Mouse (Mus musculus) MN1 (cell line): ENCODE measurements around the gene Leng1.

Experiments
- DNase-seq: peaks from one replicate; pipeline ENCODE4 v3.0.0-alpha.2; 2016; ENCODE audit warnings: low spot score

The Leng1 gene

DNA sequence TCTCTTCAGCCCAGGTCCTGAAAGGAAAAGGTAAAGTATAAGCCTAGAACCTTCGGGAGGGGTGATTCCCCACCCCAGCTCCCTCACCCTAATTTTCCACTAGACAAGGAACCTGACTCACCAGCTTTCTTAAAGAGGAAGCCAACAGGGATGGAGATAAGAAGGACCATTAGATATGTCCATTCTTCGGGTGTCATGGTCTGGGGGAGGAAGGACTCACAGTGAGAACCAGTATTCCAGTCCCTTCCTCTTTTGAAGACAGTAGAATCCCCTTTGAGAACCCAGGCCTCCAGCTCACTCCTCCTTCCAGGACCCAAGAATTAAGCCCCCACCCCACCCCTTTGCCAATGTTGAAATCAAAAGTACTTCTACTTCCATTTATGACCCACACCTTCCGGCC, 26.3 kb upstream of the Leng1 start:
- no peak for DNase-seq

DNA sequence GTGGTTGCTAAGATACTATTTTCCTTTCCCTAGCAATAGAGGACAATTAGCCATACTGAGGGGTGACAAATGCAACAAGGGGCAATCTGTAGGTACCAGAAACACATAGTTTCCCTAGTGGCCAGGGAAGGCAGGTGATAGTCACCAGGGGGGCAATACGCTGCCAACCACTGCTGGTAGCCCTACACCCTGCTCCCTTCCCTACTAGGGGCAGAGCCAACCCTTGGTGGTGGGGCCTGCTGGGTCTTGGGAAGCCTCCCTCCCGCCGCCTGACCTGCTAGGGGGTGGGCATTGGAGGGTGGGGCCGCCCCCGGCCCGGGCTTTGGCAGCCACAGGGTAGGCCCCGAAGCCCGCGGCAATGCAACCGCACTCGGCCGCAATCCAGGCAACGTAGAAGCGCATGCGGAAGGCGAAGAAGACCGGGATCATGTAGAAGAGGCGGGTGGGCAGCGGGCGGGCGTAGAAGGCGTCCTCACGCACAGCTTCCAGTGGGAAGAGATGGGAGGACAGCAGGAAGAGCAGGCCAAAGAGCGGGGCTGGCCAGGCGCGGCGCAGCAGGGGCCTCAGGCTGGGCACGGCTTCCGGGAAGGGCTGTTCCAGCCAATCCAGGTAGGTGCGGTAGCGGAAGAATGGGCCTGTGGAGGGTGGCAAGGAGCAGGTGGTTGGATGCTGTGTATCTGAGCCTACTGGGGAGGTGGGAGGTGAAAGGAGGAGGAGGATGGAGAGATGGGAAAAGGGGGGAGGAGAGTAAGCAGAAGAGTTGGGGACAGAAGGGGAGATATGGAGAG, 20.0 kb upstream of the Leng1 start:
- DNase-seq: no peak

DNA sequence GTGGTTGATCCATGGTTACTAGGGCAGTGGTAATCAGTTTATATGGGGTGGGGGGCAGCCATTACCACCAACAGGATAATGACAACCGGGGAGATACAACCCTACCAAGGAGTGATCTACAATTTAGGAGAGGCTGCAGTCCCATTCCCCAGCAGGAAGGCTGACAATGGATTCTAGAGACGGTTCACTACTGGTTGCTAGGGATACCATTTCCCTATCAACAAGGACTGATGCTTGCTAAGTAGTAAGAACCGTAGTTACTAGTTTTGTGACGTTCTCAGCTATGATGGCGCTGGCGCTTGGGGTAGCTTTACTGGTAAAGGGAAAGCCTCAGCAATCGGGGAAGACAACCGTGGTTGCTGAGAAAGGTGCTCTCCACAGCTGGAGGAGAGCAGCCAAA, 19.1 kb upstream of the Leng1 start:
- DNase-seq: no peak

DNA sequence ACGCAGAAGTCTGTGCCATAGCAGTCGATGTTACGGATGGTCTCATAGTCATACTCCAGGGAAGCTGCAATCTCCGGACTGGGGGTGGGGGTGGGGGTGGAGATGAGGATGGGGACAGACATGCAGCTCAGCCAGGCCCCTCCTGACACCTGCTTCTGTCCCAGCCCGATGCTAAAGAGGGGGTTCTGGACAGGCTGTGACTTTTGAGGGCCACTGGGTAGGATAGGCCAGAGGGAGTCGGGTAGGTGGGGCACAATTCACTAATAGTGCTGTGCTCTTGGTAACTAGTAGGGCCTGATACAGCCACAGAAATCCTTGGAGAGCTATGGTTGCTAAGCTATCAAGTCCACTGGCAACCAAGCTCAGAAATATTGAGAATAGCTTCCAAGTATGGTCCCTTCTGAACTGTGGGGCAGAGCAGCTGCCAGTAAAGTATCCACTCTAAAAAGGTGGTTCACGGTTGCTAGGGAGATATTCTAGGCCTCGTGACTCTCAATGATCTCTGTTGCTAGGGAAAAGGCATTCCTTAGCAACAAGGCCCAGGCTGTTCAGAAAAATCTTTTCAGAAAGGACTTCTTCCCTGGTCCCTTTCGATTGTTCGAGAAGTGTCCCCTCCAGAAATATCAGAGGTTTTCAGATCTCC, 18.4 kb upstream of the Leng1 start:
- no peak for DNase-seq

DNA sequence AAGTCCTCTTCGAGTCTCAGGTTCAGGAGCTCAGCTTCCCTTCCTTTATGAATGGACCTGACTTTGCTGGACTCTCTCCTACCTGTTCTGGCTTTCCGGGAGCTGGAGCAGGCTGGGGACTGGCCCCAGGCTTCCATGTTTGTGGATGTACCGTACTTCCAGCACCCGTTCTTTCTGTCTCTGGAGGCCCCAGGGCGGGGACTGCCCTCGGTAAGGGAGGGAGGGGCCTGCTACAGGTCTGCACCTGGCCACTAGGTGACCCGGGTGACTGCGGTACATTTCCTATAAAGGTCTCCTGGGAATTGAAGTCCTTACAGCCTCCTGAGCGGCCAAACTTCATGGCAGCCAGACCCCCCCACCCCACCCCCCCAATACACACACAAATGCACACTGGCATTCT, 11.7 kb upstream of the Leng1 start, which contains the start of gene Tmc4:
TSS of gene Tmc4 (minus strand) at position 212 of the 400 bp plus-strand sequence.
- no peak for DNase-seq

DNA sequence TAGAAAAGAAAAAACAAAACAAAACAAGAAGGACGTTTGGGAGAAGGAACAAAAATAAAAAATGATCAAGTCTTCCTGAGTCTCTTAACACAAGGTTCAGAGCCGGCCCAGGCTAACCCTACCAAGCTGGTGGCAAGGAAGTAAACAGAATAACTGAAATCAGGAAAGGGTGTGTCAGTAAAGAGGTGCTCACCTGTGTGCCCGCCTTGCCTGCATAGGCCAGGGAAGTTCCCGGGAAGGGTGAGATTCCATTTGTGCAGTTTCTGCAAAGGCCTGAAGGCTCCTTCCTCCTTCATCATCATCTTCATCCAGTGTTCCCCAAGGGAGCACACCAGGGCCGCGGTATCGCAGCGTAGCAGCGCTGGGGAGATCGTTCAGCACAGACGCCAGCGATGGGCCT, 10.7 kb upstream of the Leng1 start:
- no peak for DNase-seq

DNA sequence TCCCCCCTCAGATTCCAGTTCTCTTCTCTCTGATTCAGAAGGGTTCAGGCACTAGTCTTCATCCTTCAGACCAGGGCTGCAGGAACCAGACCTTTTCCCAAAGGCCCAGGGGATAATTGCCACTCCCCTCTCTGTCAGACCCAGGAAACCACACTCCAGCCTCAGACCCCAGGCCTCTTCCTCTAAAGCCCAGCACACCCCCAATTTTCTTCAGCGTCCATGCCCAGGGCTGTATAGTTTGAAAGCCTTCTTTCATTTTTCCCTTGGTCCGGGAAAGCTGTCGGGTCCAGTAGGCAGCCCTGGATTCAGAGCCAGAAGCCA, 9.5 kb upstream of the Leng1 start:
- DNase-seq: no peak

DNA sequence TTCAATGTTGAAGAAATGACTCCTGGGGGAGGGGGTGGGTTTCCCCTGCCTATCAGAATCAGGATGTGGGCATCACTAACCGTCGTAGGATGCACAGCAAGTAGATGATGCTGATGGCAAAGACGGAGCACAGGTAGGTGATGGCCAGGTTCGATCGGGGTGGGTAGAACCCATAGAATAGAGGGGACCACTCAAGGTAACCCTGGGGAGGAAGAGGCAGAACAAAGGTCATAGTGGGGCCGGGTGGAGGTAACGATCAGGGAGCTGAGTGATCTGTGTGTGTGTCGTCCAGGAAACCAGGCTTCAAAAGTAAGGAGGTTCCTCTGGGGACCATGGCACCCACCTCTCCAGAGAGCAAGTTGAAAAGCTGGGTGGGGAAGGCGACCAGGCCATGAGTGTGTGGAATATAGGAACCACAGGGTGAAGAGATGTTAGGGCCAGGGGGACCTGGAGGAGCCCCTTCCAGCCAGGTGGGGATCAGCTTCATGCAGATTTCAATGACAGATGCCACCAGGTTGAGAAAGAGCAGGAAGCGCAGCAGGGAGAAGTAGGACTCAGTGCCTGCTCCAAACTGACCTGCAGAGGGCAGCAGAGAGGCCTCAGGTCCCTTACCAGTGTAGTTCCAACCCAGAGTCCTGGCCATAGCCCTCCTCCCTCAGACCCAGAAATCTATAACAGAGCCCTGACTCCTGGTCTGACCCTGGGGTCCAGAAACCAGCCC, 9.0 kb upstream of the Leng1 start:
- DNase-seq: peak; percentile 74

DNA sequence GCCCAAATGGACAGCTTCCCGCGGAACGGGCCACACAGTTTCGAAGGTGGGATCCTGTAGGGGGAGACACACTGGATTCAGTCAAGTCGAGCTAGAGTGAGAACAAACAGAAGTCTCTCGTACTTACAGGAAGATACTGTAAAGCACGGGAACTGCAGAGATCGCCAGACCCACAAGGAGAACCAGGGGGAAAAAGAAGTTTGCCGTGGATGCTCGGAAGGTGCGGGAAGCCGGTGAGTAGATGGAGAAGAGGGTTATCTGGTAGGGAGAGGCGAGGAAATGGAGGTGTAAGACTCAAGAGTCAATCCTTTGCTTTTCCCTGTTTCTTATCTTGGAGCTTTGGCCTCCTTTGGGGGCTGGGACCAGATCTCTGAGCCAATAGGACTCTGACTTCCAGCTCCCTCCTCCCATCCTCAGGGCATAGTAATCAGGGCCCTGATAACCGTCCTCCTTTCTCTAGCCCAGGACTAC, 1.3 kb upstream of the Leng1 start:
- peak; percentile 26 for DNase-seq

DNA sequence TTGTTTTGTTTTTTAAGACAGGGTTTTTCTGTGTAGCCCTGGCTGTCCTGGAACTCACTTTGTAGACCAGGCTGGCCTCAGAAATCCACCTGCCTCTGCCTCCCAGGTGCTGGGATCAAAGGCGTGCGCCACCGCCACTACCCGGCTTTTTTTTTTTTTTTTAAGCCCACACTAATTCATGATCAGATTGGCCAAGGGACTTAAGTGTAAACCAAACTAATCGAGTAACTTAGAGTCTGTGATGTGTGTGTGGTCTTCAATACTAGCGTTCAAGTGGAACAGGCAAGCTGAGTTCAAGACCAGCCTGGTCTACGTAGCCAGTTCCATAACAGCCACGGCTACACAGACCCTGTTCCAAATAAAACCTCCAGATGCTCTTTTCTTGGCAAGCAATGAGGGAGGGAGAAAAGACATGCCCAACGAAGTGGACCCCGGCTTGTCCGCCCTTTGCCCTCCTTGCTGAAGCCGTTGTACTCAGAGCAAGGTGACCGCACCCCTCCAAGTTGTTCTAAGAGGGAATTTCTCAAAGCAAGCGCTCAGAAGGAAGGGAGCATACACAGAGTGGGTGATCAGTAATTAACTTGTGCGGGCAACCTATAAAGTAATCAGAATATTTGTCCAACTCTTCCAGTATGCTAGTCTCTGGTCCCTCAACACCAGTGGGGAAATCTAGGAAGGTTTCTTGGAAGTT, 971 bp downstream of the Leng1 start:
- peak; percentile 17 for DNase-seq

DNA sequence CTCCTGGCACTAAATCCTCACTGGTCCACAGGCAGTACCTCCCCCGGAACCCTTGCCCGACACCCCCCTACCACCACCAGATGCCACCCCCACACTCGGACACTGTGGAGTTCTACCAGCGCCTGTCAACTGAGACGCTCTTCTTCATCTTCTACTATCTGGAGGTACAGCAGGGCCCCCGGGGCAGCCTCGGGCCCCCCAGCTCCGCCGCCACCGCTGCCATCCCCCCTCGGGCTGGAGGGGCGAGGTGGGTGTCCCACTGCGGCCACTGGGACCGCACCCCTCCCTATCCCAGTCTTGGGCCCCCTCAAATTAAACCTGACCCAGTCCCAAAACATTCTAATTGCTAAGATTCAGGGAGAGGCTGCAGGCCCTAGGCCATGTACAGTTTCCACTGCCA, 7.1 kb downstream of the Leng1 start:
- no peak for DNase-seq

DNA sequence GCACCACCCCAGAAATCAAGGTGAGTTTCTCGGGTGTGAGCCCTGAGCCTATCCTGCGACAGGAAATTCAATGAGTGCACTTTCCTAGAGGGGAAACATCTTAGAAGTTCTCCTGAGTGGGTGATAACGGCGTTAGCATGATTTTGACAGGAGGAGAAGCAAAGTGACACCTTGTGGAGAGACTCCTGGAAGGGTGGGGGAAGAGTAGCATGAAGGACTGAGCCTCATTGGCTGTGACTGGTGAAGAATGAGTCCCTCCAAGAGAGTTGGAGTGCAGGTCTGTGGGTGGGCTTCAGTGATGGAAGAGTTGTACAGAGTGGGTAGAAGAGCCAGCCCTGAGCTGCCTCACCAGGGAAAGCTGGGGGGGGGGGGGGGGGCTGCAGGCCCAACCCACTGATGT, 8.7 kb downstream of the Leng1 start:
- DNase-seq: no peak

DNA sequence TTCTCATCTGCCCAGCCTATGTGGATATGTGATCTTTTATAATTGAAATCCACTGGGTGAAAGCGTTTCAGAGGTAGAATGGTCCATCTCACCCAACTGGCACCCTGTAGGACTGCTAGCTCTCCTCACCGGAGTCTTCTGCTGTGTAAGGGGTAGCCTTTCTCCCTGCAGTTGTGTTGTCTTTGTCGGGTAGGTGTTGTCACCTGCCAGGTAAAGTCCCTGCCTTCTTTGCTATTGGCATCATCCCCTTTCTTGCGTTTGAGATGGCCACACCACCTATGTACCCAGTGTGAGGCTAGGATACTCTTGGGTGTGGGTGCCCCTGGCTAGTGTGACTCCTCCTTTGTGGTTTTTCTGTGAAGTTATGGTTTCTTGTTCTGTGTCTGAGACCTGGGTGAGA, 19.0 kb downstream of the Leng1 start:
- no peak for DNase-seq

DNA sequence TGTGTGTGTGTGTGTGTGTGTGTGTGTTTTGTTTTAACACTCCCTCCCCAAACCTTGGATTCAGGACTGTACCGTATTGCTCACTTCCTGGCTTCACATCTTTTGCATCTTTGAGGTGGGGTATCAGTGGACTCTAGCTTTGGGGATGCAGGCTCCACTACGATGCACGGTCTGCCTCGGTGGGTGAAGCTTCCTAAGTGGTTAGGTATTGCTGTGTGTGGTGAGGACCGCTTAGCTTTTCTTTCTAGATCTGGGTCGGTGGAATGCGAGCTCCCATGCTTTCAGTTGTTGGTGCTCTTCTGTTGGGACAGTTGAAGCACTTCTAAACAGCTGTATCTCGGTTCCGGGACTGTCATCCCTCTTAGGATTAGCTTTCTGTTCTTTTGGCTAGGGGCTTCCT, 19.5 kb downstream of the Leng1 start:
- no peak for DNase-seq

DNA sequence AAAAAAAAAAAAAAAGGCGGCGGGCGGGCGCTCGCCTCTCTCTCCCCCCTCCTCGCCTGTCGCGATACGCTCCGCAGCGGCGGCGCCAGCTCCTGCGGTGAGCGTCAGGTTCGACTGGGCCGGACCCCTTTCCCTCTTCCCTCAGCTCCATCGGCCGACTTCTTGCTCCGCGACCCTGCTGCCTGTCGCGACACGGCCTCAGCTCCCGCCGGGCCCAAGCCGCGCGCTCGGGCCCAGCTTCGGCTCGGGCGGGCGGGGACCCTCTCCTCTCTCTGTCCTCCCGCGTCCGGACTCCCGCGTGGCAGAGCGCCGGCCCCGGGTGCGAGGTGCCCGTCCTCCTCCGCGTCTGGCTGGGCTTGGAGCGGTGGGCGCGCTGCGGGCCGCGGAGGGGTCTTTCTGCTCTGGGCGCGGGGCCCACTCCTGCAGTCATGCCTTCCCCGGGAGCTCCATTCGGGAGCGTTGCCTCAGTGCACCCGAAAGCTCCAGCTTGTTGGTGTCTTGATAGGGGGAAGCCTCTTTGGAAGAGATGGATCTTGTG, 20.1 kb downstream of the Leng1 start:
- no peak for DNase-seq

DNA sequence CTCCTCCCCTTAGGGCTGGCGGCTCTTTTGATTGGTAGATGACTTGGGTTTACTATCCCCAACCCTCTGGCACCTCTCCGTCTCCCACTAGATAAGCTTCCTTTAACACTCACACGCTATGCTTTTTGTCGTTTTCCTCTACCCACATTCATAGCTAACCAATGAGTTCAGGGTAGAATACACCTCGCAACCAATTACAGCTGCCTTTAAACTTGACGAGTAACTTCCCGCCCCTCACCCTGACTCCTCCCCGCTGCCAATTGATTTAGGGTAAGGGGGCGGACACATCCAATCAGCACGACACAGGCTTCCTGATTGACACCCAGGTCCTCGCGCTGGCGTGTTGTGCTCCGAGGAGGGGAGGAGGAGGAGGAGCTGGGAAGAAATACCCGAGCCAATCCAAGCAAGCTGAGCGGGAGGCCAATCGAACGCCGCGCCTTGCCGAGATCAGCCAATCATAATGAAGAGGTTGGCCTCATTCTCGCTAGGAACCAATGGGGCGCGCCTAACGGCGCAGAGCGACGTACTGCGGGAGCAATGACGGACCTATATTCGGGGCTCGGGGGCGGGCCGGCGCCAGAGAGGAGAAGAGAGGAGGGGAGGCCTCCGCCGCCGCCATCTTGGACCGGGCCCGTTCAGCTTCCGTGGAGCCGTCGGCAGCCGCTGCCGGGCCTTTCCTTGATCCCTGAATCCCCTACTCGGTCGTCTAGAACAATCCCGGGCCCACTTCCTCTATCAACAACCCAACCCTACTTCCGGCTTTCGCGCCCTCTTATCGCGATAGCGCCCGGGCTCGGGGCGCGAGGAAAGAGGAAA, 20.8 kb downstream of the Leng1 start, which contains the start of gene Cnot3:
TSS of gene Cnot3 (plus strand) at position 597 of the 816 bp plus-strand sequence.
- peak; percentile 98 for DNase-seq

DNA sequence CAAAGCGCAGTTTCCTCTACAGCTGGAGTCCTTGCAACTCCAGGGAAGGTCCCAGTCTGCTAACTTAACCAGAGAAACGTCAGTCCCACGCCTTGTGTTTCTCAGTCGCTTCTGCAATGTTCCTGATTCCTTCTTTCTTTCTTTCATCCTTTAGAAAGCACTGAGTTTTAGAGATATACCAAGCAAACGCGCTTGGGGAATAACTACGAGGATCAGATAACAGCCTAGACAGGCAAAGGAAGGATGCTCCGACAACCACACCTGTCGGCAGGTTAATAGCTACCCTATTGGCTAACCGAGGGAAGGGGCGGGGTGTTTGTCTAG, 21.3 kb downstream of the Leng1 start:
- no peak for DNase-seq

DNA sequence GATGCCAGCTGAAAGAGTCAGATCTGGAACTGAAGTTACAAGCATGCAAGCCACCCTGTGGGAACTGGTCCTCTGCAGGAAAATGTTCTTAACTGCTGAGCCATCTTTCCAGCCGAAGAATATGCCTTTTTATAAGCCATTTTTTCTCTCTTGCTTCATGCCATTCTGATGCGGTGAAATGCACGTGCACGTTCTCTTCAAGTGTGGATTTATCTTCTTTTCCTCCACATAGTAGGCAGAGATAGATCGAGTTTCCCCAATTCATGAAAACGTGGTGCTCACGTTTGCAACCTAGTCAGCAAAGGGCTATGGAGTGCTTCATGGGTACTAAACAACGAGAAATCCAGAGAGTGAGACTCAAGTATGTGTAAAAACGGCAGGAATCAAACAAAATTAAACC, 21.8 kb downstream of the Leng1 start:
- DNase-seq: no peak

DNA sequence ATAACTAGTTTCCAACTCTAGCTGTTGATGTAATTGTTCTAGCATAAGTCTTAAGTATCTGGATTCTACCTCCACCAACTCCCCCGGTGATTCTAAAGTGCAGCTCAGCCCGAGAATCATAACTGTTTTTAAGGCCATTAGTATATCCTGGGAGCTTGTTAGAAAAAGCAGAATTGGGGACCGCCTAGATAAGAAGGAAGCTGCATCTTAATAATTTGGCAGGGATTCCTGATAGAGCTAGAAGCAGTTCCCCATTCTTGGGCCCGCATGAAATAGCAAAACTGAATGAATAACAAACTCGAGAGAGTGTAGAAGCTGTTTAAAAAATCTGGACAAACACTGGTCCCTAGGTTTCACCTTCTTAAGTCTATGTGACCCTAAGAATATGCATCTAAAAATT, 22.2 kb downstream of the Leng1 start:
- no peak for DNase-seq

DNA sequence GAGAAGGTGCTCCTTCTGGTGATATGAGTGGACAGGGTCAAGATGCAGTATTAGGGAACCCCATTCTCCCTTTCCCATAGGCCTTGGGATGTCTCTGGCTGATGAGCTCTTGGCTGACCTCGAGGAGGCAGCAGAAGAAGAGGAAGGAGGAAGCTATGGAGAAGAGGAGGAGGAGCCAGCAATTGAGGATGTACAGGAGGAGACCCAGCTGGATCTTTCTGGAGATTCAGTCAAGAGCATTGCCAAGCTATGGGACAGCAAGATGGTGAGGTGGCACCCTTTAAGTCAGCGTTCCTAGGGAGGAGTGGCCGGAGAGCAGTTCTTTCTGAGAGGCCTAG, 35.2 kb downstream of the Leng1 start:
- DNase-seq: no peak
